Mouse (Mus musculus) hindbrain, embryonic 14.5 days (tissue): ENCODE data around the gene Col12a1. TPM values are rescaled to one million over a fixed set of nuclear protein-coding genes. Genes with fewer than 3 reads are reported as not detected.

Experiments
- ATAC-seq: fragments of 200-750 bp; cut with Nextera tagmentation; 2 replicates; pipeline ENCODE4 v1.8.0; 2017; ENCODE audit warnings: moderate number of reproducible peaks, mild to moderate bottlenecking, moderate TSS enrichment, moderate library complexity; ENCODE audit not compliant: low FRiP score
- DNase-seq: peaks from one replicate; pipeline ENCODE4 v3.0.0-alpha.2; 2015; ENCODE audit warnings: low spot score
- H3K27ac ChIP-seq: fragments of 300-500 bp; sonication (generic); 2 replicates; pipeline ENCODE4 v1.5.1; 2014; ENCODE audit warnings: mild to moderate bottlenecking, moderate library complexity
- H3K27me3 ChIP-seq: fragments of 300-500 bp; sonication (generic); 2 replicates; pipeline ENCODE4 v1.6.1; 2014; ENCODE audit warnings: mild to moderate bottlenecking, low read length, mixed read lengths; ENCODE audit not compliant: control insufficient read depth, insufficient read depth
- H3K36me3 ChIP-seq: fragments of 300-500 bp; sonication (generic); replicated peaks from 2 replicates; pipeline ENCODE4 v1.6.1; 2014; ENCODE audit not compliant: control insufficient read depth, insufficient read depth
- H3K4me1 ChIP-seq: fragments of 300-500 bp; sonication (generic); replicated peaks from 2 replicates; pipeline ENCODE4 v1.6.1; 2014; ENCODE audit warnings: antibody characterized with exemption, low read length, mixed read lengths; ENCODE audit not compliant: control insufficient read depth, insufficient read depth
- H3K4me2 ChIP-seq: fragments of 300-500 bp; sonication (generic); replicated peaks from 2 replicates; pipeline ENCODE4 v1.6.1; 2014; ENCODE audit warnings: mild to moderate bottlenecking, moderate library complexity
- H3K4me3 ChIP-seq: fragments of 300-500 bp; sonication (generic); replicated peaks from 2 replicates; pipeline ENCODE4 v1.5.1; 2014; ENCODE audit warnings: mild to moderate bottlenecking, low read length
- H3K9ac ChIP-seq: fragments of 300-500 bp; sonication (generic); 2 replicates; pipeline ENCODE4 v1.6.1; 2014
- H3K9me3 ChIP-seq: fragments of 300-500 bp; sonication (generic); 2 replicates; pipeline ENCODE4 v1.6.1; 2016; ENCODE audit warnings: low read length; ENCODE audit not compliant: control insufficient read depth
- WGBS: fragments of 180-500 bp; shearing (Covaris S2); extraction: QIAGEN DNeasy Blood & Tissue Kit; methylation state at CpG from one replicate; pipeline ENCODE4 v1.1.7; 2014; 5-methylcytosine and 5-hydroxymethylcytosine counted together
- polyA plus RNA-seq: library from polyadenylated mRNA; unstranded; fragments of >200 nt; fragmentation: Nextera tagmentation; extraction: Ambion mirVana; gene quantifications from 2 replicates; pipeline ENCODE4 v1.2.1, GENCODE M21; 2014

Gene Col12a1
- polyA plus RNA-seq, 1 experiment from 2014 or later, result 9.8 TPM

DNA sequence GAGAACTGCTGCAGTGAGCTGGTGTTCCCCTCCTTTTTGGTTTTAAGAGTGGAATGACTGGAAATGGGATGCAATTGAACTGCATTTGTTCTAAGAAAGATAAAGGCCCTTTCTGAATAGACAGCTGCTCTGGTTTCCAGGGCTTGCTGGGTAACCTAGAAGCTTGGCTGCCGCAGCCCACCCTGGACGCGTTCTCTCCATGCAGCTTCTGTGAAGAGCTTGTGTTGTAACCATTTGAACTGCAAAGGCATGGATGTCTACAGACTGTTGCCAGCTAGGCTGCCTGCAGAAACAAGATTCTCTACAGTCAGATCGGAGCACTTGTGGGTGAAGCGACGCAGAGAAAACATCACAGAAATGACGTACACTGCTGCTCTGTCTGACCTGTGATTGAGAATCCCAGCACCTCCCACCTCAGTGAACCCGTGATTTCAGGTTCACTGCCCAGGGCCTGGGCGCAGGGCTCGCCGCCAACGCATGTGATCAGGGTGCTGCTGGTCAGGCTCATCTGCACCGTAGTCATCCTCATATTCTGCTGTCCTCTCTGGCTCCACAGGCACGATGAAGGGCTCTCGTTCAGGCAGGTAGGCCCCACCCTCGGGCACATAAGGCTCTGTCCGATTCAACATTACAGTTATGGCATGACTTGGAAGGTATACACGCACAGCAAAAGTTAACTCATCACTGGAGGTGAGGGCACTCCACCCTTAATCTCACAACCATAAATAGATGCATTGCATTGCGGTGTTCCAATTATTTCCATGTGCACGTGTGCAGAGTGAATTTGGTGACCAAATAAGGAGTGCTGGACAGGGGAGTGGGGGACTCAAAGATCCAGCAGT, 119.0 kb downstream of the Col12a1 start:
- WGBS, result 70% methylated on average over 20 of the region's 20 CpGs
- Histone ChIP-seq H3K27ac (no peak overlapping the region), H3K4me2 (no peak overlapping the region), H3K9ac (no peak overlapping the region), H3K4me1 (no peaks in the 10 kb centered on the region), H3K27me3 (no peaks in the 10 kb centered on the region), H3K36me3 (no peaks in the 10 kb centered on the region), H3K9me3 (no peaks in the 10 kb centered on the region), H3K4me3 (no peak overlapping the region)
- DNase-seq (no peak), ATAC-seq (peak; percentile 66)

DNA sequence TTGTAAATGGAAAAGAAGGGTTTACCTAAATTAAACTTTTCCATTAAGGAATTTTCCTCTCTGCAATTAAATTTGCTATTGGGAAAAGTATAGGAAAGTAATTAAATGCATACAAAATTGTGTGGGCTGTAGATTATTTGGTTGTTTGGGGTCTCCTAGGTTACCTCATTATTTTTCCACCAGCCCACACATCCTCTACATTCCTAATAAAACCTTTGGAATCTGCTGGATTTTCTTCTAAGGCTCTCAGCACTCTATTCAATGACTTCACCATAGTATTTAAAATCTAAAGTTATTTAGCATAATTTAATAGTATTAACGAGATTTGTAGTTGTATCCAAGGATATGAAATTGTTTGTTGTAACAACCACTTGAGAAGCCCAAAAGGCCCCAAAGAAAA, 120.1 kb downstream of the Col12a1 start:
- no peak for DNase-seq
- Histone ChIP-seq H3K4me2 (no peak overlapping the region), H3K4me1 (no peaks in the 10 kb centered on the region), H3K27me3 (no peaks in the 10 kb centered on the region), H3K9ac (no peak overlapping the region), H3K27ac (no peak overlapping the region), H3K4me3 (no peak overlapping the region), H3K9me3 (no peaks in the 10 kb centered on the region), H3K36me3 (no peaks in the 10 kb centered on the region)
- WGBS, result 70% methylated on average over 1 of the region's 1 CpGs
- no peak for ATAC-seq

DNA sequence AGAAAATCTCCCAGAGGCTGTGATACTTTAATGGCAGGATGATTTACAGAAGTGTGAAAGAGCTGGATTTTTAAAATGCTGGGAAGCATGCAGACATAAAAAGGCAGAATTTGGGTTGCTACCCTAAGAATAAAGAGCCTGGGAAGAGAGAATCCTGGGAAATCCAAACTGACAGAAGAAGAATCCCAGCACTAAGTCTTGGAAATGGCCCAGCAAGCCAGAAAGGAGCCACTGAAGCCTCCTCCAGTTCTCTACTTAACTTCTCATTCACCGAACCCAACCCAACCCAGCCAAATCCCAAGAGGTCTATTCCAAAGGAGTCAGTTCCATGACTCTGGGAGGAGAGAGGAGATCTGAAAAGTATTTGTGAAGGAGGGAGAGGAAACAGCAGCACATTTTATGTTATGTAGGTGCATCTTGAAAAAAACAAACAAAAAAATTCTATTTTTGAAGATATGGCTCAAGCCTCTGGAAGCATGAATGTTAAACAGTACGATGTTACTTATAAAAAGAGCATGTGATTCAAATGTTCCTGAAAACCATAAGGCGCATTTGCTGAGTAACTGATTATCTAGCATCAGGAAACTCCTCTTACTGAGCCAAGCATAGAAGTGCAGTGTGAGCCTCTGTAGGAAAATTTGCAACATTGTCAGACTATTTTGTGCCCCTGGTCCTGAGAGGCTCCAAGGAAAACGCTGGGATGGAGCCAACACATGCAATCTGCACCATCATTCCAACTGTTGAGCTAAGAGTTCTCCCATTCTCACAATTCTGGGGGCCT, 132.0 kb downstream of the Col12a1 start:
- ATAC-seq (no peak), DNase-seq (no peak)
- WGBS, result 87% methylated on average over 4 of the region's 4 CpGs
- Histone ChIP-seq H3K9ac (no peak overlapping the region), H3K9me3 (no peaks in the 10 kb centered on the region), H3K36me3 (no peaks in the 10 kb centered on the region), H3K27ac (no peak overlapping the region), H3K4me3 (no peak overlapping the region), H3K27me3 (no peaks in the 10 kb centered on the region), H3K4me1 (no peaks in the 10 kb centered on the region), H3K4me2 (no peak overlapping the region)

DNA sequence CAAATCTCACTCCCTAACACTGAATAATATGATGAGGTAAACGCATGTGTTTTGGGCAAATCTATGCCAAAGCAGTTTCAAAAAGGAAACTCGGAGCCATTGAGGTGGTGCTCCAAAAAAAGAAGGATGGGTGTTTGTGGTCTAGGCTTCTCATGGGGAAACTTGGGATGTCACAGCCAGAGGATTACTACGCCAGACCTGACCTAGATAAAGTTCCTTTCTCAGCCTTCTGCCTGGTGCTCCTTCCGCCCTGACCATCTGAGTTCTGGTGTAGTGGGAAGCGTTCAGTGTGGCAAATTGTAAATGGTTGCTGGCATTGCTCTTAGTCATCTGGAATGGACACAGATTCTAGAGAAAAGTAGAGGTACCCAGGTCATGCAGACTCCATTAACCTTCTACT, 151.8 kb downstream of the Col12a1 start:
- Histone ChIP-seq H3K27ac (no peak overlapping the region), H3K27me3 (no peaks in the 10 kb centered on the region), H3K36me3 (no peaks in the 10 kb centered on the region), H3K9me3 (no peaks in the 10 kb centered on the region), H3K4me2 (no peak overlapping the region), H3K9ac (no peak overlapping the region), H3K4me3 (no peak overlapping the region), H3K4me1 (no peaks in the 10 kb centered on the region)
- no peak for ATAC-seq
- DNase-seq, result no peak
- 91% methylated on average over 5 of the region's 5 CpGs for WGBS

DNA sequence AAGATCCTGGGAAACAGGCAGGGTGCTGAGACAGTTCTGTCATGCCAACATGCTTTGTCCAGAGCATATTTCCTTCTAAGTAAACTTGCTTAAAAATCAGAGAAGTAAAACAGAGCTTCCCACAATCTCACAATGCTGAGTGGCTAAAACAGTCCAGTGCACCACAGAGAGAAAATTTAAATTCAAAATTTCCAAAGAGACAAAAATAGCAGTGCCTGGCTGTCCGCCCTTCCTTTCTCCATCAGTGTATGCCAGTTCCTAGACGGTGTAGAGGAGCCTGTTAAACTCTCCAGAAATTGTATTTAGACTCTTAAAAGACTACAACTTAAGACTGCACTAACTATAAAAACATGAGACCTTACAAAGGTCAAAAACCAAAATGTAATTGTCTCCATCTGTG, 165.3 kb downstream of the Col12a1 start:
- WGBS, result 91% methylated on average over 2 of the region's 2 CpGs
- no peaks in the 10 kb centered on the region for H3K27me3 ChIP-seq
- H3K9ac ChIP-seq, result no peak overlapping the region
- H3K27ac ChIP-seq, result no peak overlapping the region
- DNase-seq (no peak), ATAC-seq (no peak)
- no peak overlapping the region for H3K4me2 ChIP-seq
- H3K36me3 ChIP-seq, result no peaks in the 10 kb centered on the region
- no peak overlapping the region for H3K4me3 ChIP-seq
- no peaks in the 10 kb centered on the region for H3K9me3 ChIP-seq
- H3K4me1 ChIP-seq, result no peaks in the 10 kb centered on the region

Other genes with a start within 250 kb of the Col12a1 start
- gene Cox7a2, start 41.0 kb upstream of the Col12a1 start, polyA plus RNA-seq, result 903 and 999 TPM in 2 replicates
- gene Tmem30a, start 74.7 kb upstream of the Col12a1 start, polyA plus RNA-seq, result 130 and 152 TPM in 2 replicates